Mouse (Mus musculus): ENCODE measurements around the gene Slc25a39. TPM values are rescaled to one million over a fixed set of nuclear protein-coding genes. Genes with fewer than 3 reads are reported as not detected.

The Slc25a39 gene
- total and polyA plus RNA-seq, 3 experiments = 108 to 226 (median 199) TPM

DNA sequence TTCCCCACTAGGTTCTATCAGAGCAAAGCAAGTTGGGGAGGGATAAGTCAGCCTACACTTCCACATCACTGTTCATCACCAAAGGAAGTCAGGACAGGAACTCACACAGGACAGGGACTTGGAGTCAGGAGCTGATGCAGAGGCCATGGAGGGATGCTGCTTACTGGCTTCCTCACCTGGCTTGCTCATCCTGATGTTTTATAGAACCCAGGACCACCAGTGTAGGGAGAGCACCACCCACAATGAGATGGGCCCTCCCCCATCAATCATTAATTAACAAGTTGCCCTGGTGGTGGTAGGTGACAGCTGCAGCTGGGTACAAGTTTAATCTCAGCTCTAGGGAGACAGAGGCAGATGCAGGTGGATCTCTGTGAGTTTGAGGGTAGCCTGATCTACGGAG, 9.4 kb upstream of the Slc25a39 start:
- Histone ChIP-seq H3K9ac (ENCODE audit: insufficient read depth, low read depth) (no peak overlapping the region), H3K36me3 (replicated peaks in 1 of 2; ENCODE audit: control insufficient read depth in 1 of 2, insufficient read depth in 1 of 2, low read length in 1 of 2) (no peaks in the 10 kb centered on the region), H3K4me1 (ENCODE audit: control insufficient read depth in 1 of 2, insufficient read depth in 2 of 2) (peaks cover 0 to 4% of the 10 kb centered on the region in 2 experiments; a peak in 2 of 4 replicates), H3K79me2 (replicated peaks; ENCODE audit: control insufficient read depth, extremely low read depth, insufficient read depth, poor library complexity, severe bottlenecking) (no peaks in the 10 kb centered on the region), H3K9me3 (replicated peaks; ENCODE audit: low read length) (peaks cover 13% of the 10 kb centered on the region), H3K27me3 (replicated peaks) (no peaks in the 10 kb centered on the region), H3K27ac (ENCODE audit: insufficient read depth, low read depth) (no peak overlapping the region), H3K4me3 (replicated peaks in 1 of 3; ENCODE audit: low read depth in 2 of 3, low read length in 2 of 3, poor library complexity in 1 of 3) (no peak overlapping the region), H3K4me2 (ENCODE audit: insufficient read depth, low read depth, poor library complexity, severe bottlenecking) (no peak overlapping the region)
- in situ Hi-C loops (cut with MboI; ENCODE audit: low pct_ligation_motif_present, low pct_unique_long_range_greater_than_20kb, low sequenced_read_pairs) = no loop called here
- no peak for DNase-seq (ENCODE audit: extremely low read depth)
- TF ChIP-seq CHD1 (IDR thresholded peaks at IDR 0.05; ENCODE audit: low read depth, low read length) (no peak), NRF1 (IDR thresholded peaks at IDR 0.05; ENCODE audit: low read depth, low read length) (no peak), E2F4 (IDR thresholded peaks at IDR 0.05; ENCODE audit: insufficient replicate concordance, low read depth, low read length) (no peak), HCFC1 (IDR thresholded peaks at IDR 0.05; ENCODE audit: low read depth, low read length) (no peak), ETS1 (conservative IDR thresholded peaks at IDR 0.05; ENCODE audit: low read depth, low read length) (no peak), ZNF384 (IDR thresholded peaks at IDR 0.05; ENCODE audit: low read depth, low read length) (no peak), ELF1 (IDR thresholded peaks at IDR 0.05; ENCODE audit: low read depth, low read length) (no peak), NELFE (IDR thresholded peaks at IDR 0.05; ENCODE audit: low read depth, low read length) (no peak), ZC3H11A (IDR thresholded peaks at IDR 0.05; ENCODE audit: low read depth, low read length) (no peak), MYC (IDR thresholded peaks at IDR 0.05; ENCODE audit: low read depth, low read length) (no peak), MAX (IDR thresholded peaks at IDR 0.05; ENCODE audit: low read length) (no peak), JUN (IDR thresholded peaks at IDR 0.05; ENCODE audit: insufficient read depth, low read depth, low read length) (no peak), TCF12 (IDR thresholded peaks at IDR 0.05; ENCODE audit: low read depth, low read length) (no peak), POLR2A (IDR thresholded peaks at IDR 0.05; ENCODE audit: low read depth, low read length) (no peak), MAFK (IDR thresholded peaks at IDR 0.05; ENCODE audit: insufficient replicate concordance, low read length) (no peak), UBTF (IDR thresholded peaks at IDR 0.05; ENCODE audit: low read depth, low read length) (no peak), TBP (conservative IDR thresholded peaks at IDR 0.05; ENCODE audit: low read depth, low read length) (no peak), KAT2A (IDR thresholded peaks at IDR 0.05; ENCODE audit: insufficient replicate concordance, low read length) (no peak), USF2 (conservative IDR thresholded peaks at IDR 0.05; ENCODE audit: low read depth, low read length) (no peak)
- dilution Hi-C loops (cut with MboI; ENCODE audit: extremely low pct_ligation_motif_present, extremely low pct_unique_long_range_greater_than_20kb, low sequenced_read_pairs) = loop anchor here (25.0 kb wide), 1 partner anchor 105 kb away; the partner anchor contains the start of gene Ubtf

- Histone ChIP-seq H3K4me1 (ENCODE audit: control insufficient read depth in 1 of 2, insufficient read depth in 2 of 2) (peaks cover 6 to 7% of the 10 kb centered on the region in 2 experiments), H3K9ac (ENCODE audit: insufficient read depth, low read depth) (no peak overlapping the region), H3K4me3 (replicated peaks in 1 of 3; ENCODE audit: low read depth in 2 of 3, low read length in 2 of 3, poor library complexity in 1 of 3) (no peak overlapping the region), H3K27me3 (replicated peaks) (no peaks in the 10 kb centered on the region), H3K4me2 (ENCODE audit: insufficient read depth, low read depth, poor library complexity, severe bottlenecking) (no peak overlapping the region), H3K79me2 (replicated peaks; ENCODE audit: control insufficient read depth, extremely low read depth, insufficient read depth, poor library complexity, severe bottlenecking) (no peaks in the 10 kb centered on the region), H3K9me3 (replicated peaks; ENCODE audit: low read length) (peaks cover 5% of the 10 kb centered on the region), H3K27ac (ENCODE audit: insufficient read depth, low read depth) (no peak overlapping the region), H3K36me3 (replicated peaks in 1 of 2; ENCODE audit: control insufficient read depth in 1 of 2, insufficient read depth in 1 of 2, low read length in 1 of 2) (no peaks in the 10 kb centered on the region)
- no peak for DNase-seq (ENCODE audit: extremely low read depth)
- dilution Hi-C loops (cut with MboI; ENCODE audit: extremely low pct_ligation_motif_present, extremely low pct_unique_long_range_greater_than_20kb, low sequenced_read_pairs) (loop anchor here (25.0 kb wide), 1 partner anchor 103 kb away; the partner anchor contains the start of gene Ubtf), in situ Hi-C loops (cut with MboI; ENCODE audit: low pct_ligation_motif_present, low pct_unique_long_range_greater_than_20kb, low sequenced_read_pairs) (no loop called here)
- TF ChIP-seq CHD2 (IDR thresholded peaks at IDR 0.05; ENCODE audit: low read length) = no peak
- TF ChIP-seq CTCF (conservative IDR thresholded peaks at IDR 0.05 in 1 of 2, IDR thresholded peaks at IDR 0.05 in 1 of 2; ENCODE audit: low read depth in 2 of 2, low read length in 2 of 2) = no peak
- TF ChIP-seq SMC3 (IDR thresholded peaks at IDR 0.05; ENCODE audit: low read depth, low read length) = no peak
- TF ChIP-seq RAD21 (IDR thresholded peaks at IDR 0.05; ENCODE audit: low read depth, low read length) = no peak
- no peak for TF ChIP-seq EP300 (IDR thresholded peaks at IDR 0.05; ENCODE audit: low read length)
- TF ChIP-seq ZC3H11A (IDR thresholded peaks at IDR 0.05; ENCODE audit: low read depth, low read length) = no peak
- TF ChIP-seq NELFE (IDR thresholded peaks at IDR 0.05; ENCODE audit: low read depth, low read length) = no peak
- TF ChIP-seq IRF4 (IDR thresholded peaks at IDR 0.05; ENCODE audit: low read depth, low read length) = no peak
Observed at GRCm38 (mm10) chr11:102415034-102415802, 7.5 kb upstream of the Slc25a39 start.

Data from CH12.LX (cell line).